Mouse (Mus musculus) gastrocnemius, postnatal 4 days (tissue): ENCODE data around the gene Olfr960. TPM values are rescaled to one million over a fixed set of nuclear protein-coding genes. Genes with fewer than 3 reads are reported as not detected.

Experiments
- DNase-seq, 2 experiments: peaks; one replicate each; pipeline ENCODE4 v3.0.0; 2021 to 2022; ENCODE audit warnings: low spot score in 2 of 2, mixed read lengths in 2 of 2
- long read RNA-seq, 2 experiments: library from polyadenylated mRNA; stranded (forward); transcript quantifications; one replicate each; pipeline ENCODE4 v2.0.0; 2021
- total RNA-seq, 2 experiments: library from RNA; stranded (reverse); gene quantifications; 2 replicates each; pipeline ENCODE4 v1.2.3; 2021

Gene Olfr960
- not detected for total RNA-seq
- long read RNA-seq, experiment 1 = 0 reads
- long read RNA-seq, experiment 2 = 0 reads

- no peak for DNase-seq
Measured at GRCm38 (mm10) chr9:39621073-39621472, at the start of gene Olfr960. Gene Olfr960, plus strand, starts transcription at chr9:39621373.

GRCm38 (mm10) chr9:39575469-39575868, 45.7 kb upstream of the Olfr960 start, which contains the start of gene Olfr959:
Gene Olfr959, minus strand, starts transcription at chr9:39575569.
- DNase-seq = no peak

- DNase-seq = no peak
Measured at GRCm38 (mm10) chr9:39577050-39577449, 44.1 kb upstream of the Olfr960 start.

- DNase-seq = peak in 1 of 2 experiments; percentile 19
Measured at GRCm38 (mm10) chr9:39602536-39603332, 18.4 kb upstream of the Olfr960 start.

- peak; percentile 31 to 66 for DNase-seq
Measured at GRCm38 (mm10) chr9:39603333-39603845, 17.8 kb upstream of the Olfr960 start.

- DNase-seq = peak in 1 of 2 experiments; percentile 52
Measured at GRCm38 (mm10) chr9:39603999-39604453, 17.1 kb upstream of the Olfr960 start, which contains the start of gene AW551984. Gene AW551984, minus strand, starts transcription at chr9:39604403.

GRCm38 (mm10) chr9:39608497-39608896, 12.7 kb upstream of the Olfr960 start:
- DNase-seq = no peak

- no peak for DNase-seq
Measured at GRCm38 (mm10) chr9:39610355-39610754, 10.8 kb upstream of the Olfr960 start, which contains the start of gene Olfr148. Gene Olfr148, plus strand, starts transcription at chr9:39610655.

- DNase-seq = peak in 1 of 2 experiments; percentile 17
Measured at GRCm38 (mm10) chr9:39611953-39612352, 9.2 kb upstream of the Olfr960 start.

GRCm38 (mm10) chr9:39623783-39624182, 2.6 kb downstream of the Olfr960 start:
- DNase-seq = no peak

- no peak for DNase-seq
Measured at GRCm38 (mm10) chr9:39624711-39625110, 3.5 kb downstream of the Olfr960 start.

- DNase-seq = no peak
Measured at GRCm38 (mm10) chr9:39629069-39629468, 7.9 kb downstream of the Olfr960 start.

GRCm38 (mm10) chr9:39633913-39634594, 12.9 kb downstream of the Olfr960 start:
- no peak for DNase-seq

GRCm38 (mm10) chr9:39644785-39645184, 23.6 kb downstream of the Olfr960 start, which contains the start of gene Olfr961:
Gene Olfr961, plus strand, starts transcription at chr9:39645085.
- no peak for DNase-seq

GRCm38 (mm10) chr9:39647382-39647781, 26.2 kb downstream of the Olfr960 start:
- no peak for DNase-seq

- DNase-seq = no peak
Measured at GRCm38 (mm10) chr9:39654756-39655396, 33.7 kb downstream of the Olfr960 start.

- DNase-seq = no peak
Measured at GRCm38 (mm10) chr9:39666905-39667304, 45.7 kb downstream of the Olfr960 start, which contains the start of gene Olfr963. Gene Olfr963, plus strand, starts transcription at chr9:39667205.

GRCm38 (mm10) chr9:39669723-39670122, 48.5 kb downstream of the Olfr960 start:
- no peak for DNase-seq
